Mouse (Mus musculus): Measurements from ENCODE around the gene Urah. TPM values are rescaled to one million over a fixed set of nuclear protein-coding genes. Genes with fewer than 3 reads are reported as not detected.

Urah gene
- total RNA-seq (2022) = 1 to 10 TPM; 2.3 to 3.6 (median 2.6) TPM

- no peak for DNase-seq (ENCODE audit: low spot score in 2 of 2)
Observed at GRCm38 (mm10) chr7:140834968-140835757, at the start of gene Urah. Gene Urah, plus strand, starts transcription at chr7:140835018.

GRCm38 (mm10) chr7:140787406-140788052, 47.3 kb upstream of the Urah start, which contains the start of gene Syce1:
Gene Syce1, minus strand, starts transcription at chr7:140787852.
- no peak for DNase-seq (ENCODE audit: low spot score in 2 of 2)

- DNase-seq (ENCODE audit: low spot score in 2 of 2) = no peak
Observed at GRCm38 (mm10) chr7:140788053-140788435, 46.8 kb upstream of the Urah start.

- no peak for DNase-seq (ENCODE audit: low spot score in 2 of 2)
Observed at GRCm38 (mm10) chr7:140793541-140793940, 41.3 kb upstream of the Urah start.

GRCm38 (mm10) chr7:140797619-140798018, 37.2 kb upstream of the Urah start:
- no peak for DNase-seq (ENCODE audit: low spot score in 2 of 2)

- no peak for DNase-seq (ENCODE audit: low spot score in 2 of 2)
Observed at GRCm38 (mm10) chr7:140798212-140798611, 36.6 kb upstream of the Urah start.

GRCm38 (mm10) chr7:140802629-140803028, 32.2 kb upstream of the Urah start:
- no peak for DNase-seq (ENCODE audit: low spot score in 2 of 2)

GRCm38 (mm10) chr7:140805704-140806103, 29.1 kb upstream of the Urah start:
- peak; percentile 56 to 71 for DNase-seq (ENCODE audit: low spot score in 2 of 2)

- DNase-seq (ENCODE audit: low spot score in 2 of 2) = no peak
Observed at GRCm38 (mm10) chr7:140810496-140810895, 24.3 kb upstream of the Urah start.

- peak in 1 of 2 experiments; percentile 51 for DNase-seq (ENCODE audit: low spot score in 2 of 2)
Observed at GRCm38 (mm10) chr7:140811714-140812113, 23.1 kb upstream of the Urah start.

GRCm38 (mm10) chr7:140812850-140813249, 22.0 kb upstream of the Urah start:
- DNase-seq (ENCODE audit: low spot score in 2 of 2) = no peak

- no peak for DNase-seq (ENCODE audit: low spot score in 2 of 2)
Observed at GRCm38 (mm10) chr7:140820173-140820572, 14.6 kb upstream of the Urah start.

- DNase-seq (ENCODE audit: low spot score in 2 of 2) = no peak
Observed at GRCm38 (mm10) chr7:140821305-140821652, 13.5 kb upstream of the Urah start.

- peak; percentile 62 to 71 for DNase-seq (ENCODE audit: low spot score in 2 of 2)
Observed at GRCm38 (mm10) chr7:140821653-140822329, 13.0 kb upstream of the Urah start, which contains the start of gene Zfp941. Gene Zfp941, minus strand, starts transcription at chr7:140822178.

GRCm38 (mm10) chr7:140822731-140823130, 12.1 kb upstream of the Urah start:
- no peak for DNase-seq (ENCODE audit: low spot score in 2 of 2)

- DNase-seq (ENCODE audit: low spot score in 2 of 2) = peak; percentile 65 to 73
Observed at GRCm38 (mm10) chr7:140828171-140828881, 6.5 kb upstream of the Urah start.

- DNase-seq (ENCODE audit: low spot score in 2 of 2) = no peak
Observed at GRCm38 (mm10) chr7:140831447-140831846, 3.4 kb upstream of the Urah start.

GRCm38 (mm10) chr7:140833341-140833740, 1.5 kb upstream of the Urah start:
- DNase-seq (ENCODE audit: low spot score in 2 of 2) = no peak

- no peak for DNase-seq (ENCODE audit: low spot score in 2 of 2)
Observed at GRCm38 (mm10) chr7:140835758-140836087, 905 bp downstream of the Urah start.

GRCm38 (mm10) chr7:140836243-140837115, 1.7 kb downstream of the Urah start:
- peak in 1 of 2 experiments; percentile 70 for DNase-seq (ENCODE audit: low spot score in 2 of 2)

- DNase-seq (ENCODE audit: low spot score in 2 of 2) = no peak
Observed at GRCm38 (mm10) chr7:140839556-140839955, 4.7 kb downstream of the Urah start.

Data from layer of hippocampus, adult 8-10 months (tissue).